Mouse (Mus musculus): ENCODE measurements around the gene Best1.

- TF ChIP-seq CTCF (IDR thresholded peaks at IDR 0.05; ENCODE audit: insufficient read depth, low read depth, low read length) = no peak
- TF ChIP-seq POLR2A (IDR thresholded peaks at IDR 0.05; ENCODE audit: insufficient read depth, low read depth, low read length) = no peak
Measured at GRCm38 (mm10) chr19:9968081-9968787, 33.2 kb downstream of the Best1 start.
